8 mouse cellular contexts compared by ENCODE assay signal in the genomic region with DNA sequence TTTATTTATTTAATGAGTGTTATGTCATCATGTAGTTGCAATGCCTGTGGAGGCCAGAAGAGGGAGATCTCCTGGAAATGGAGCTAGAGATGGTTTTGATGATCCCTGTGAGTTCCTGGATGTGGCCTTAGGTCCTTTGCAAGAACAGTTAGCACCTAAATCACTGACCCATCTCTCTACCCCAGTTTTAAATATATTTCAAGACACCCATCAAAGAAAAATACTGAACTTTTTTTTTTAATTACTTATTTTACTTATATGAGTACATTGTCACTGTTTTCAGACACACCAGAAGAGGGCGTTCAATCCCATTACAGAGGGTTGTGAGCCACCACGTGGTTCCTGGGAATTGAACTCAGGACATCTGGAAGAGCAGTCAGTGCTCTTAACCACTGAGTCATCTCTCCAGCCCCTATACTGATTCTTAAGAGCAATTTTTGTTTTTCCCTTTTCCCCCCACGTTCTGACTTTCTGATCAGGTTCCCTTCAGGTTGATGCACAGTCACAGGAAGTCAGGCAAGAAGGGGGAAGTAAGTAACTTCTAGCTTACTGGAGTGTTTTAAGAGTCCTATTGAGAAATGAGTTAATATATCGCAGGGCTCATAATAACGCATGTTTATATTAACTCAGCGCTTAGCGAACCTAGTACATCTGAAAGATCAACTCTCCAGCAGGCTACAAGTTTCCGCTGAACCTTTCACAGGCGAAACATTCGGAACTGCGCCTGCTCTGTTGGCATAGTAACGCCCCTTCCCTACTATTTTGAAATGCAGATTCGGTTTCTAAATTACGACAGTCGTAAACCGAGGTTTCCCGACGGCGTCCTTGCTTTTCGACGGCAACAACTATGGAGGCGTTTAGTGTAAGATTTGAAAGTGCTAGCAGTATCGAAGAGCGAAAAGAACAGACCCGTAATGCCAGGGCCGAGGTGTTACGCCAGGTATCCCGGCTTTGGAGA. TPM values are rescaled to one million over a fixed set of nuclear protein-coding genes. Genes with fewer than 3 reads are reported as not detected.
A peak's percentile ranks its signal among the peaks of the same experiment; 100 is the strongest.
DNase-seq lines count a peak whose midpoint lies in the region; ATAC-seq lines count a peak whose summit lies in the region.

Gene Cwf19l2, plus strand, starts transcription at position 342 of the 958 bp plus-strand sequence.

- H3K27ac ChIP-seq in brown adipose tissue, adult 24 weeks (replicated peaks; ENCODE audit: low read depth, low read length), result peak within 1 kb of the TSS; percentile 57
- peak within 1 kb of the TSS; percentile 84 for H3K27ac ChIP-seq in heart, embryonic 13.5 days (replicated peaks)
- peak within 1 kb of the TSS; percentile 81 for H3K27ac ChIP-seq in liver, embryonic 12.5 days
- peak within 1 kb of the TSS; percentile 94 for H3K27ac ChIP-seq in stomach, embryonic 15.5 days

- no peaks in the 10 kb centered on the region for H3K27me3 ChIP-seq in heart, embryonic 13.5 days (replicated peaks)
- no peaks in the 10 kb centered on the region for H3K27me3 ChIP-seq in liver, embryonic 12.5 days (replicated peaks)
- no peaks in the 10 kb centered on the region for H3K27me3 ChIP-seq in stomach, embryonic 15.5 days (replicated peaks)

- H3K4me1 ChIP-seq in brown adipose tissue, adult 24 weeks (ENCODE audit: control insufficient read depth, insufficient read depth, insufficient read length, low read length), result peaks cover 2% of the 10 kb centered on the region
- peaks cover 10% of the 10 kb centered on the region for H3K4me1 ChIP-seq in heart, embryonic 13.5 days
- H3K4me1 ChIP-seq in liver, embryonic 12.5 days, result peaks cover 15% of the 10 kb centered on the region
- no peaks in the 10 kb centered on the region for H3K4me1 ChIP-seq in stomach, embryonic 15.5 days

- H3K36me3 ChIP-seq in heart, embryonic 13.5 days, result no peaks in the 10 kb centered on the region
- H3K36me3 ChIP-seq in liver, embryonic 12.5 days, result no peaks in the 10 kb centered on the region
- no peaks in the 10 kb centered on the region for H3K36me3 ChIP-seq in stomach, embryonic 15.5 days

- whole genome bisulfite sequencing in heart, embryonic 13.5 days, result under 1% methylated on average over 28 of the region's 28 CpGs
- WGBS in liver, embryonic 12.5 days (ENCODE audit: insufficient replicate concordance), result under 1% methylated on average over 28 of the region's 28 CpGs
- WGBS in stomach, embryonic 15.5 days, result under 1% methylated on average over 28 of the region's 28 CpGs

- peak; percentile 85 for ATAC-seq in CD4-positive, CD25-positive, alpha-beta regulatory T cell, adult 4 months
- ATAC-seq in heart, embryonic 13.5 days (ENCODE audit: extremely low read depth, insufficient number of reproducible peaks, low FRiP score, low TSS enrichment), result peak; percentile 63
- ATAC-seq in liver, embryonic 12.5 days, result peak; percentile 88
- peak; percentile 92 for ATAC-seq in stomach, embryonic 15.5 days (ENCODE audit: insufficient read depth, low FRiP score, low read depth)

- H3K9ac ChIP-seq in heart, embryonic 13.5 days, result peak within 1 kb of the TSS; percentile 87
- H3K9ac ChIP-seq in liver, embryonic 12.5 days, result peak within 1 kb of the TSS; percentile 72
- H3K9ac ChIP-seq in stomach, embryonic 15.5 days, result peak within 1 kb of the TSS; percentile 73; the same call in 1 of the 2 replicates

- H3K4me3 ChIP-seq in brown adipose tissue, adult 24 weeks (ENCODE audit: insufficient read depth, low read depth, low read length), result peak within 1 kb of the TSS; percentile 77
- H3K4me3 ChIP-seq in heart, embryonic 13.5 days, result peak within 1 kb of the TSS; percentile 82
- H3K4me3 ChIP-seq in liver, embryonic 12.5 days, result peak within 1 kb of the TSS; percentile 75
- H3K4me3 ChIP-seq in stomach, embryonic 15.5 days (replicated peaks), result peak within 1 kb of the TSS; percentile 69

- no peaks in the 10 kb centered on the region for H3K9me3 ChIP-seq in heart, embryonic 13.5 days
- no peaks in the 10 kb centered on the region for H3K9me3 ChIP-seq in liver, embryonic 12.5 days (replicated peaks)
- no peaks in the 10 kb centered on the region for H3K9me3 ChIP-seq in stomach, embryonic 15.5 days

- peak within 1 kb of the TSS; percentile 75 for H3K4me2 ChIP-seq in heart, embryonic 13.5 days
- peak within 1 kb of the TSS; percentile 74 for H3K4me2 ChIP-seq in liver, embryonic 12.5 days
- peak within 1 kb of the TSS; percentile 64 for H3K4me2 ChIP-seq in stomach, embryonic 15.5 days

- peak; percentile 72 for DNase-seq in fat pad, adult 2 months (ENCODE audit: extremely low read depth, low read depth, low spot score)
- peak; percentile 85 for DNase-seq in kidney, postnatal 10 days
- peak; percentile 84 to 87 for DNase-seq in natural killer cell, adult 2 months (ENCODE audit: low spot score in 2 of 2)

RNA-seq across cellular contexts. Expression of gene Cwf19l2, which starts in this region (rescaled TPM):
- 10 to 100 TPM; 30.6 to 31.0 TPM for polyA plus RNA-seq in CD4-positive, CD25-positive, alpha-beta regulatory T cell, adult 4 months (2017; shearing (Covaris generic))
- 9.2 and 10.0 TPM in 2 replicates for polyA plus RNA-seq in brown adipose tissue, adult 24 weeks (2012; ENCODE audit: insufficient read depth, insufficient read length, missing spikeins)
- polyA plus RNA-seq in heart, embryonic 13.5 days (2015; fragmentation: Nextera tagmentation; extraction: Ambion mirVana), result 9.1 and 9.3 TPM in 2 replicates
- 7.1 and 7.5 TPM in 2 replicates for polyA plus RNA-seq in liver, embryonic 12.5 days (2016; fragmentation: Nextera tagmentation; extraction: Ambion mirVana)
- 13.1 and 13.2 TPM in 2 replicates for polyA plus RNA-seq in stomach, embryonic 15.5 days (2015; fragmentation: Nextera tagmentation; extraction: Ambion mirVana)

Comparison
In these comparisons a context has a peak if more than half of its experiments do, and no peak if none do; other contexts are left out.
1. Peak in every context shown above with its lines: DNase-seq, ATAC-seq, H3K4me3 ChIP-seq and H3K27ac ChIP-seq.